Mouse (Mus musculus) testis, postnatal 14 days (tissue): ENCODE data around the gene Aig1.
"Not testable (repeated sequence)": the region's sequence is repeated elsewhere in the genome, so short reads cannot be mapped to it uniquely, and the experiment has no call there.

ENCODE experiments used
- DNase-seq: peaks from one replicate; pipeline ENCODE4 v3.0.0; 2021; ENCODE audit warnings: low spot score

Aig1 gene

DNA sequence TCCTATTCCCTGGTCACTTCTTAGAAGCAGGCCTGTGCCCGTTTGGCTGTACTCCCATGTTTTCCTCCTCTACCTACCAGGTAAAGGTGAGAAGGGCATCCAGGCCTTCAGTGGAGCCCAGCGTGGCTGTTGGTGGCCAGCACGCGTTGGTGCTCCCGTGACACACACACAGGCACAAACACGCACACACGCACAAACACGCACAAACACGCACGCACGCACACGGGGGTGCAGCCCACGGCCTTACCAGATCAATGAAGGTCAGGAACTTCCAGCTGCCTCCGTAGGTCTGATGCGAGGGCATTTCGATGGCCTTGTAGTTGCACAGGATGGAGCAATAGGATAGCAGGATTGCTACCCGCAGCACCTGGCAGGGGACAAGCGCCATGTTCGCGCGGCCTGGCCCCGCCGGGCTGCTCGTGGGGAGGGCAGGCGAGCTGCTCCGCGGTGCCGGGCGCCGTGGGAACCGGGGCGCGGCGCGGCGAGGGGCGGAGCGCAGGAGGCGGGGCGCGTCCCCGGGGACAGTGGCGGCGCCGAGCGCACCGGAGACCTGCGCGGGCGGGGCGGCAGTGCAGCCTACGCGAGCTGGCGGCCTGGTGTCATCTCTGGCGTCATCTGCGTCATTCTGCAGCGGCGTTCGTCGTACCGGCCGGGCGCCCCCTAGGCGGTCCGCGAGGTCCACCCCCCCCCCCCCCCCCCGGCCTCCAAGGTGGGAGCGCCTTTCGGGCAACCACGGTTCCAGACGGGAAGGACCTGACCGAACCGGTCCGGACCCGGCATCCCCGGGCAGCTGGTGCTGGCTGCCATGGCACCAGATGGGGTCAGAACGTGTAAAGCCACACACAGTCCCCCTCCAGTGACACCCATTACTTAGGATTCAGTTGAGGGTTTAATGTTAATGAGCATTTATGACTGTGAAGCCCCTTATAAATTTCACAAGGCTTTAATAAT, at the start of gene Aig1:
Gene Aig1, minus strand, starts transcription at position 610 of the 951 bp plus-strand sequence.
- DNase-seq, result peak; percentile 71

DNA sequence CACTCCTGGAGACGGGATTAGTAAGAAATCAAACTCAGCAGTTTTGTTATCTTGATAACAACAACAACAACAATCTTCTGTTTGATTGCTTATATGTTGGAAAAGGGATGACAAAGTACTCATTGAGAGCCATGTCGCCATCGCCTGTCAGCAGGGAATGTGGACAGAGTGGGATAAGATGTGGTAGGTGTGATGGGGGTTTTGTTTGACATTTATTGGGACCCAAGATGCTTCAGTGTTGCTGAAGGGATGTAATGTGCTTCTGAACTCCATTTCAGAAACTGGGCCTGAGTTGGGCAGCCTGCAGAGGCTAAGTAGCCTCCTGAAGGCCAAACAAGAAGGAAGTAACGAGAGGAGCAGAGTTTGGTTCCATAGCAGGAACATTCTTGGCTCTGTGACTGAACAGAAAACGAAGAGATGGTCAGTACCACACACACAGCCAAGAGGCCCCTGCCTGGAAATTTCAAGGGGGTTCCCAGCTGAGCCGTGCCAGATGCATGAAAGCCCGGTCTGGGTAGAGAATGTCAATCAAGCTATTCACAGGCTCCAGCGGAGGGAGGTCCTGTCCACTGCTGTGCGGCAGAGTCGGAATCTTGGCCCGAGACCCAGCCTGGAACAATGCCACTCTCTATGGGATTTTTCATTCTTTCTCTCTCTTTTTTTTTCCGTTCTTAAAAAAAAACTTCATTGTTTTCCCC, 48.0 kb upstream of the Aig1 start:
- no peak for DNase-seq

DNA sequence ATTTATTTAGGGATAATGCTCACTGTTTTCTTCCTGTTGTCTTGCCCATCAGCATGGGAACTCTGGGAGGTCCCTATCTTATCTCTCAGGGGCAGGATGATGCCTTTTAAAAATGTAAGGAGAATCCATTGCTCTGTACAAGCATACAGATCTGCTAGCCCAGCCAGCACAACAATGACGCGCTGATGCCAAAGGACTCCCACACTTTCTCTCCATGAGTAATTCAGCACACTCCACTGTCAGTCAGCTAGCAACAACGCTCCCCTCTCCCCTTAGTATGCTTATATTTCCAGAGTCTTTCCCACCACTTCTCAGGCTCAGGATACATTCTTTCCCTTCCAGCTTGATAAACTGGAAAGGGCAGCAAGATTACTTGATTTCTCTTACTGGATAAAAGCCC, 46.4 kb upstream of the Aig1 start:
- no peak for DNase-seq

DNA sequence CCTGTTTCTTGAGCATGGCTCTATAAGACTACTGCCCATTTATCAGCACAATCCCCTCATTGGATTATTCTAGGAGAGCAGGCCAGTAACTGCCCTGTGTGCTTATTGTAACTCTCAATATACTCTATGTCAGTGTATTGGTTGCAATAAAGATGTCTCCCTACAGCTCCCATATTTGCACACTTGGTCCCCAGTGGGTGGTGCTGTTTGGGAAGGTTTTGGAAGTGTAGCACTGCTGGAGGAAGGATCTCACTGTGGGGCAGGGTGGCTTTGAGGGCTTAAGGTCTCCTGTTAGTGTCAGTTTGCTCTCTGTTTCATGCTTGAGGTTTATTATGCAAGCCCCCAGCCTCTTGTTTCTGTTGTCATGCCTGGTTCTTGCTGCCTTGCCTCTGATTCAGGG, 44.9 kb upstream of the Aig1 start:
- no peak for DNase-seq

DNA sequence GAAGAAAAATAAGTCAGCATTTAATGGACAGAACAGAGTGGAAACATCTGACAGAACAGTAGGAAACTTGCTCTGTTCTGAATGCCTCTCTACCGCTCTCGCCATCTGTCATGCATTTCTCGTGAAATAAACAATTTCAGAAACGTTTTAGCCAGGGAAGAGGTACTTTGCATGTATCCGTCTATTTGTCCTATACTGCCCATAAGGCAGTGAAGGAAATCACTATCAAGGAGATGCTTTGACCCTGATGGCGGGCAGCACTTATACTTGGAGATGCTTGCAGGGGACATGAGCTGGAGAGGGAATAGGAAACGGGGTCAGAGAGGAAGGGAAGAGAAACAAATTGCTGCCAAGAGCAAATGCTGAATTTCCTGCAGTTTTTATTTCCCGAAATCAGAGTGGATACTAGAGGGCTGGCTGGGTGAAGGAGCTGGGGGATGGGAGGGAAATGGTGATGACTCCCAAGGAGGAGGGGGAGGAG, 37.5 kb upstream of the Aig1 start:
- no peak for DNase-seq

DNA sequence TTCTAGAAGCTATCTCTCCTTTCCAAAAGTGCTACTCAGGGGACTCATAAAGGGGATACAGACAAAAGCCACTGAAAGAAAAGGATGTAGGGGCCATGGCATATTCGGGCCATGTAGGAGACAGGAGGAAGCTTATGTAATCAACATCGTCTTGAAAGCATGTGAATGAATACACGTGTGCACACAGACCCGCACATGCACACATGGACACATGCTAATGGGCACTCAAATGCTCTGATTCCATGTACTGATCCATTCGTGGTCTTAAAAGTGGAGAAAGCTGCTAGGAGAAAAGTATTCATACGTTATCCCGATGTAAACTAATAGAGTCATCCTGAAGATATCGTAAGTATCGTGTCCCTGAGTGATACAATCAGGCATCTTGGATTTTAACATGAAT, 36.8 kb upstream of the Aig1 start:
- no peak for DNase-seq

DNA sequence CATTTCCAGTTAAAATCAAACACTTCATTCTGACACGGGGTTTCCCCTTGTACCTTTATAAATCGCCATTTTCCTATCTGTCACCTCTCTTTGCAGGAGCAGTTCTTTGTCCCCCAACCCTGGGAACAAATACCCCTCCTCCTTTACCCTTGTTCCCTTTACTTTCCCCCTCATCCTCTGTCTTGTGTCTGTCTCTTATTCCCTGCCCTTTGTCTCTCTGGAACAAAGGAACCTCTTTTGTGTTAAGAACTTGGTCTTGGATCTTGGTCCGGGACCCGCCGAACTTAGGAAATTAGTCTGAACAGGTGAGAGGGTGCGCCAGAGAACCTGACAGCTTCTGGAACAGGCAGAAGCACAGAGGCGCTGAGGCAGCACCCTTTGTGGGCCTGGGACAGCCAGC, 24.0 kb upstream of the Aig1 start:
- DNase-seq, result not testable (repeated sequence)

DNA sequence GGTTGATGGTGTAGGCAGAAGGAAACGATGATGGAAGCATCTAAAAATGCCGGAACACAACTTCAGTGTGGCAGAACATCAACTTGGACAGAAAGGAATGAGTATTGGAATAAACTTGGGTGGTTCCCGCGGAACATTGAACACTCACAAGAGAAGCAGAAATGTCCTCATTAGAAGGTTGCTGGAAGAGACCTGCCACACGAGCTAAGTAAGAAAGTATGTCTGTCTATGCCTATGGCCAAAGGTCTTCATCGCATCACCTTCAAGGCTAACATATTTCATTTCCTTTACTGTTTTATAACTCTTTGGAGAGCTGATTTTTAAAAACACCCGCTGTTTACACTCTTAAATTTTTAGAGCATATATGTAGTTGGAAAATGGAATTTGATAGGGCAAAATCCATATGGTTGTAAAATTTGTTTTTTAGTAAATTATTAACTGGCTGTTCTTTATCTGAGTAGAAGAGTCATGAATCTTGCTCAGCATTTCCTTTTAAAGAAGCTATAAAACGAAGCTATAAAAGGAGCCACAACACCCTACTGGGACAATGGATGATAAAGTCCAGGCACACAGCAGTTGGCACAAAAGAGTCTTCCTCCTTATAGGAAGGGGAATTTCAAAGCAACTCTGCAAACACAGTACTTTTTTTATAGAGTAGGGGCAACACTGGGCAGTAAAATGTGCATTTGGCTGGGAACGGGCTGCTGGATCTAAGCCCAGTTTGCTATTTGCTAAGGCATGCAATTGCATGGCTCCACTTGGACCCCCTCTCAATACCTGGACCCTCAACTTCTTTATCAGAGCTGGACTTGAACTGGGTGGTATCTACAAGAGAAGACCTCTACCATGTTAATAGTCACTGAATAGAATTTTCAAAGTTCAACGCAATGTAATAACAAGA, 14.4 kb upstream of the Aig1 start:
- DNase-seq, result no peak

DNA sequence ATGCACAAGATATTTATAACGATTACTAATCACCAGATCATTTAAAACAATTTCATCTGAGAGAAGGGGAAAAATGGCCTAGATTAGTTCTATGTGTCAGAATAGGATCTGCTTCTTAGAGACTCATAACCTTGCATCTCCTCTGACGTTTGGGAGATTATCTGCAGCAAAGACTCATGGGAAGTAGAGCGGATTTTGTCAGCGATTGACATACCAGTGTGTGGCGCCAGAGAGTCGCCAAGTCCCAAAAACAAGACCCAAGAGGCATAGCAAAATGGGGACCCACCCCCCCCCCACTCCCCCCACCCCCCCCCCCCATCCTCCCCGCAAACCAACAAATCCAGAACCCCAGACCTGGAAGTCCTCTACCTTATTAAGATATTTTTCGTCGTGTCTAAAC, 13.7 kb upstream of the Aig1 start:
- no peak for DNase-seq

DNA sequence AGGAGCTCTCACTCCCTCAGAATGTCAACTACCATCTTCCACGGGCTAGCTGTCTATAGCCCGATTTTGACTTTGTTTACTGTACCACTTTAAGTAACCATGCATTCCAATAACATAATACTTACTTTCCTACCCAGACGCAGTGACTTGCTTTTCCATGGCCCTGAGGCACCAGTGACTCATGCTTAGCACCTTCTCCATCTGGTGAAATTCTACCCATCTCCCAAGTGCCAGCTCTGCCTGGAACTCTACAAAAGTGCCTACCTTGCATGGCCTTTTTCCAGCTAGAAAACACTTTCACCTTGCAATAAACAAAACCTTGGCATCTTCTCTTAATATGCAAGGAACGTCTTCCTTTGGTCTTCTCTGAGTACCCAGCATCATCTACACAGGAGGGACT, 9.9 kb upstream of the Aig1 start:
- no peak for DNase-seq

DNA sequence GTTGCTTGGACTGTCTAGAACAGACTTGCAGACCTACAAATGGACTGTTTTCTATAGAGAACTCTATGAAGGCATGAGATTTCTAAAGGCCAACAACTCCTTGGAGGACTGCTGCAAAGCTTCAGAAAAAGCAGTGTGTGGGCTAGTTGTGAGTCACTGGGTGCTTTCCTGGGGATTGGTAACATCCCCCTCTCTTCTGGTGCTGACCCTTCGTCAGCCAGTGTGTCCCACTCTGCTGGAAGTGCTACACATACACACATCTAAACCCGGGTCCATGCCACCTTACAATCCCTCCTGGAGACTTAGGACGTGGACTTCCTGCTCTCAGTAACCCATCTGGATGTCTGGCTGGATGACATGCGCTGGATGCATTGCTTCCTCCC, 6.2 kb upstream of the Aig1 start:
- no peak for DNase-seq

DNA sequence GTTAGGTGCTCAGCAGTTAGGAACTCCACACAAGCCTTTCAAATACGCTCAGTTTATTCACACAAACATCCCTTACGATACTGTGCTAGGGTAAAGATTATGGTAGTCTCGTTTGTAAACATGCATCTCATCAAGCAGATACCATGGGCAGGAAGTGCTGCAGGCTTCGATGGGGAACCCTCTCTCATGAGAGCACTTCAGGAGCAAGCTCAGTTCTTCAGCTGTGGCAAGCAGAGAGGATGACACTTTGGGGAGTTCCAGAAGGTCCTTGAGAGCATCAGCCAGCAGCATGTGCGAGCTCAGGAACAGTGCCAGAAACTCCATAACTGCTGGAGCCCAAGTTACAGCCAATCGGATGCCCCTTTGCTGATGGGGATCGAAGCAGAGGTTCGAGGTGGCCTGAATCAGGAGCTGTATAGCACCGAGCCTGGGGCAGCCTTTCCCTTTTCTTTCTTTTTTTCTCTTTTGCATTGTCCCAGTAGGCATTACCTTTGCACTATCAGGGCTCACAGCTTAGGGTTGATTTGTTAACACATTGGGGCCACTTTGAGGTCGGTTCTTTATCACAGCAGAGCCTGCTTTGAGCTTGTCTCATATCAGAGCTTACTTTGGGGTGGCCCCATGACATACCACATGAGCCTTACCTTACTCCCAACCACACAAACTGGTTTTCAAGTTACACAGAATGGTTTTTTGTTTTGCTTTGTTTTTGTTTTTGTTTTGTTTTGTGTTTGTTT, 5.7 kb upstream of the Aig1 start:
- DNase-seq, result no peak

DNA sequence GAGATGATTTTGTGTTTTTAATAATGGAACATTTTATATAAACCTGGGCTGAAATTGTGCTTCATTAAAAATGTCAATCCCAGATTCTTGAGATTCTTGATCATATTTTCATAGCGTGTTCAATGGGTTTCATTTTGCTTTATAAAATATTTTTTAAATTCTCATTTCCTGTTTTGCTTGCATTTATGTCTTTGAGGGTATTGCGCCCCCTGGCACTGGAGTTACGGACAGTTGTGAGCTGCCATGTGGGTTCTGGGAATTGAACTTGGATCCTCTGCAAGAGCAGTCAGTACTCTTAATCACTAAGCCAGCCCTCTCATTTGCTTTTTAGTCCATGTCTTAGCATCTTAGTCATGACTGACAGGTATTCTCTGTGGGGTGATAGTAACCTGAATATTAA, 1.8 kb upstream of the Aig1 start:
- no peak for DNase-seq

DNA sequence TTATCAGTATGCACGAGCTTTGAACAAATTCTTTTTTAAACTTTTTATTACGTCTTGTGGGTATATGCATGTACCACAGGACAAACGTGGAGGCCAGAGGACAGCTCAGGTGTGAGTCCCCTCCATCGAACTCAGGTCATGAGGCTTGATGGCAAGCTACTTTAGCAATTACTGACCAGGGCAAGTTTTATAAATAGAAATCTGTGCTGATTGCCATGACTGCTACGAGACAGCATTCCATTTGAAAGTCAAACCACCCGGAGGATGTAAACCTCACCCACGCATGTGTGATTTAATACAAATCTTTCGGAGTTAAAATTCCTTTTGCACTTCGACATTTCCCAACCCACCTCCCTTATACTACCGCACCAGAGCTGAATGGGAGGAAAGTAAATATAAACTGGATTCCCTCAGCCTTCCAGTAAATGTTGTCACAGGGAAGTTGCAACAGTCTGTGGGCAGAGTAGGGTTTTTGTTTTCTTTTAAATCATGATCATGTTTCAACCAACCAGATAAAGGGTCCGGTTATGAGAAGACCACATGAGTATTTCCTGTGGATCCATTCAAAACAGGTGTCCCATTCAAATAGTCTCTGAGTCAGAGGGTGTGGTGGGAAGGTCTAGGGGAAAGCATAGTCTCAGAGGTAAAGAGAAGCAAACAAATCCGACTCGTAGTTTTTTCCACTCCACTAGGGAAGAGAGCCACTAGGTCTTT, 699 bp upstream of the Aig1 start:
- no peak for DNase-seq

DNA sequence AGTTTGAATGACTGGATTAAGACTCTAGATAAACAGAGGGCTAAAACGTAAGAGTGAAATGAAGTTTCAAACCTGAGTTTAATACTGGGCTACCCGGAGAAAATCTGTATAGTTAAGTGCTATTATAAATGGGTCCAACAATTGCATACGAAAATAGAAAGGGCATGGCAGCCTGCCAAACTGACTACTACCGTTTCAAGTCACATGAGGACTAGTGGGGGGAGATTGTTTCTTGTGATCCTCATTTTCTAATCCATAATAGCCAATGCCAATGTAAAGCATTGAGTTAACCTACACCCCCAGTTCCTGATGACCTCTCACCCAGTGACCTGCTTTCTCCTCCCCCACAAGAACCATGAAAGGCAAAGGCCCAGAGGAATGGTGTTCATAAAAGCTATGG, 2.4 kb downstream of the Aig1 start:
- no peak for DNase-seq

DNA sequence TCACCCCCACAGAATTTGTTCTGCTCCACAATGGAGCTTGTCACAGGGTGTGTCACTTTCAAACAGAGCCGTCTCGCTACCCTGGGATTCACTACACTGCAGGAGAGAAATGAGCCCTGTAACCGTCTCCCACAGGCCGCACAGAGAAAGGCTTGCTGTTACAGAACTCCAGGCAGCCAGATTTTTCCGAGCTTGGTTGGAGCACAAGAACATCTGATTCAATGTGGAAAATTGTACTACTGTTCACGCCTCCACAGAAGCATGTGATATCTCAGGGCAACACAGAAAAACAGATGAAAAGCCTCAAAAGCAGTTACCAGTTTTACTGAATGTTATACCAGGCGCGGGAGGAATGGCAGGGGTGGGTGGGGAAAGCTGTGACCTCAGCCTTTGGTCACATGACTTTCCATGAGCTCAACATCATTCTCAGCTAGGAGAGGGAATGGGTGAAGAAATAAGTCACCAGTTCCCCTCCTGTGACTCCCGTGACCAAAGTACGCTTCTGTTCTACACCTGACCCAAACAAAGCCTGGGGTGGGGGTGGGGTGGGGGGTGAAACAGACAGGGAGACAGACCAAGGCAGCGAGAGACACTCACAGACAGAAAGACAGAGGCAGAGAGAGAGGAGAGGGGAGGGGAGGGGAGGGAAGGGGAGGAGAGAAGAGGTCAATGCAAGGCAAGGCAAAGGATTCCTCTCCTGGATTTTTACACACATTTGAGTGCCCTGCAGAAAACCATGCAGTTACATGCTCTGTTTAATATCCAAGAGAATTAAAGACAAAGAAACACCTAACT, 7.5 kb downstream of the Aig1 start:
- DNase-seq, result no peak

DNA sequence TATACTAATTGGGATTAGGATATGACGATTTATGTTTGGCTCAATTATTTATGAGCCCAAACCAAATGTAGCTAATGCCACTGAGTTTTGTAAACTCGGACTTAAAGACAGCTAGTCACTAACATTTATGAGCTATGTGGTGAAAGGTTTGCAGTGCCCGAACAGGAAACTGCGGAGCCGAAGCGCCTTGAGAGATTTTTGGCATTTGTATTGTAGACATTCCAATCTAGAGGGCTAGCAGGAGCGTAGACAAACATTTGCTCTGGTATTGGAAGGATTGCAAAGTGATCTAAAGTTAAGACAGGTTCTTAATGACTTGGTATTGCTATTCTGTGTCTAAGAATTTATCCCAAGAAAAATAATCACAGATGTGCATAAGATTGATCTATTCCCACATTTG, 12.3 kb downstream of the Aig1 start:
- DNase-seq, result no peak

DNA sequence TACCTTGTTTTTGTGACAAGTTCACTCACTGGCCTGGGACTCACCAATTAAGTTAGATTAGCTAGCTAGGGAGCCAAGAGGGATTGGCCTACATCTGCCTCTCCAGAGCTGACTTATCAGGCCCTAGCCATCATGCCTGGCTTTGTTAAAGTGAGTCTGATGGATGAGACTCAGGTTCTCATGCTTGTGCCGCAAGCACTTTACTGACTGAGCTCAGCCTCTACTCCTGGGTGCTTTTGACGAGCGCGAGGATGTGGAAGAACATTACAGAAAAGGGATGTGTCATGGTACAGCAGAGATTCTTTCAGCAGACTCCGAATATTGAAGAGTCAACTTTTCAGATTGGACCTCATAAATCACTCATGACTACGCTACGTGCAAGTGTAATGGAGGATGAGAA, 12.8 kb downstream of the Aig1 start:
- no peak for DNase-seq

DNA sequence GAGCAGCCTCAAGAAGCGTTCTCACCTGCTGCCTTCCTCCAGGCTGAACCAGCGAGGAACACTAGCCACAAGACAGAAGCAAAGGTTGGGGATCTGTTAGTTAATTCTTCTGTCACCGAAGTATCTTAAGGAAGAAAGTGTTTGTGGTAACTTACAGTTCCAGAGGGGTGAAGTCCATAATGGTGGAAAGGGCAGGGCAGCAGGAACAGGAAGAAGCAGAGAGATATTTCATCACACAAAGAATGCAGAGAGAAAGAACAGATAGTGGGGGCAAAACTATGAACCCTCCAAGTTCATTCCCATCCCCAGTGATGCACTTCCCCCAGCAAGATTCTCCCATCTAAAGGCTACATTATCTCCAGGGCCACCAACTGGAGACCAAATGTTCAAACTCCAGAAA, 13.7 kb downstream of the Aig1 start:
- no peak for DNase-seq

DNA sequence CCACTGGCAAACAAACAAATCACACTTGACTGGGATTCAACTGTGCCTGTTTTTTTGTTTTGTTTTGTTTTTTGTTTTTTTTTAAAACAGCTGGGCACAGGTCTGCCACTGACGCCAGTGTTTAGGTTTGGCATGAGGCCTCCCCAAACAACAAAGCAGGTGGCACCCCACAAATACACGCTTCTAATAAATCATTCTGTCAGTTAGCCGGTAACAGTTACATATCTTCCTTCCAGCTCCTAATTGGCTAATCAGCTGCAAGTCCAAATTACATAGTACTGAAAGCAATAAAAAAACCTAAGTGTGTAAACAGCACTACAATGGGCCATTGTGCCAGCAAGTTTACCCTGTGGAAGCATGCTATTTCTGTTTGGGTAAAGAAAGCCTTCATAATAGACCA, 18.7 kb downstream of the Aig1 start:
- no peak for DNase-seq
